Mouse (Mus musculus) hindbrain, embryonic 14.5 days (tissue): ENCODE measurements at regions not wholly inside any gene's neighbourhood (a gene's known extent, or its start where the extent isn't known, plus 50 kb on each side); places are given as distances from the start of the nearest gene placed in this dataset.

Experiments used
- ATAC-seq: fragments of 200-750 bp; cut with Nextera tagmentation; 2 replicates; pipeline ENCODE4 v1.8.0; 2017; ENCODE audit warnings: moderate number of reproducible peaks, mild to moderate bottlenecking, moderate TSS enrichment, moderate library complexity; ENCODE audit not compliant: low FRiP score
- DNase-seq: peaks from one replicate; pipeline ENCODE4 v3.0.0-alpha.2; 2015; ENCODE audit warnings: low spot score
- H3K27ac ChIP-seq: fragments of 300-500 bp; sonication (generic); 2 replicates; pipeline ENCODE4 v1.5.1; 2014; ENCODE audit warnings: mild to moderate bottlenecking, moderate library complexity
- H3K27me3 ChIP-seq: fragments of 300-500 bp; sonication (generic); 2 replicates; pipeline ENCODE4 v1.6.1; 2014; ENCODE audit warnings: mild to moderate bottlenecking, low read length, mixed read lengths; ENCODE audit not compliant: control insufficient read depth, insufficient read depth
- H3K36me3 ChIP-seq: fragments of 300-500 bp; sonication (generic); replicated peaks from 2 replicates; pipeline ENCODE4 v1.6.1; 2014; ENCODE audit not compliant: control insufficient read depth, insufficient read depth
- H3K4me1 ChIP-seq: fragments of 300-500 bp; sonication (generic); replicated peaks from 2 replicates; pipeline ENCODE4 v1.6.1; 2014; ENCODE audit warnings: antibody characterized with exemption, low read length, mixed read lengths; ENCODE audit not compliant: control insufficient read depth, insufficient read depth
- H3K4me2 ChIP-seq: fragments of 300-500 bp; sonication (generic); replicated peaks from 2 replicates; pipeline ENCODE4 v1.6.1; 2014; ENCODE audit warnings: mild to moderate bottlenecking, moderate library complexity
- H3K4me3 ChIP-seq: fragments of 300-500 bp; sonication (generic); replicated peaks from 2 replicates; pipeline ENCODE4 v1.5.1; 2014; ENCODE audit warnings: mild to moderate bottlenecking, low read length
- H3K9ac ChIP-seq: fragments of 300-500 bp; sonication (generic); 2 replicates; pipeline ENCODE4 v1.6.1; 2014
- H3K9me3 ChIP-seq: fragments of 300-500 bp; sonication (generic); 2 replicates; pipeline ENCODE4 v1.6.1; 2016; ENCODE audit warnings: low read length; ENCODE audit not compliant: control insufficient read depth
- WGBS: fragments of 180-500 bp; shearing (Covaris S2); extraction: QIAGEN DNeasy Blood & Tissue Kit; methylation state at CpG from one replicate; pipeline ENCODE4 v1.1.7; 2014; 5-methylcytosine and 5-hydroxymethylcytosine counted together

- Histone ChIP-seq H3K4me2 (no peak overlapping the region), H3K4me3 (no peak overlapping the region), H3K4me1 (no peaks in the 10 kb centered on the region), H3K9ac (no peak overlapping the region), H3K9me3 (no peaks in the 10 kb centered on the region), H3K27me3 (no peaks in the 10 kb centered on the region), H3K36me3 (no peaks in the 10 kb centered on the region), H3K27ac (no peak overlapping the region)
- WGBS = 71% methylated on average over 1 of the region's 1 CpGs
- DNase-seq (no peak), ATAC-seq (no peak)
These were observed 74.1 kb upstream of the Slc38a2 start for GRCm38 (mm10) chr15:96773656-96774055.

GRCm38 (mm10) chr15:96772701-96773100 lies 73.2 kb upstream of the Slc38a2 start:
- Histone ChIP-seq H3K4me1 (no peaks in the 10 kb centered on the region), H3K27ac (no peak overlapping the region), H3K4me2 (no peak overlapping the region), H3K9ac (no peak overlapping the region), H3K36me3 (no peaks in the 10 kb centered on the region), H3K9me3 (no peaks in the 10 kb centered on the region), H3K4me3 (no peak overlapping the region), H3K27me3 (no peaks in the 10 kb centered on the region)
- ATAC-seq (no peak), DNase-seq (no peak)
- WGBS = 91% methylated on average over 8 of the region's 8 CpGs

- 97% methylated on average over 8 of the region's 8 CpGs for WGBS
- ATAC-seq (no peak), DNase-seq (no peak)
- no peak overlapping the region for H3K27ac ChIP-seq
- no peaks in the 10 kb centered on the region for H3K27me3 ChIP-seq
- H3K4me2 ChIP-seq = no peak overlapping the region
- H3K9me3 ChIP-seq = no peaks in the 10 kb centered on the region
- no peak overlapping the region for H3K9ac ChIP-seq
- no peaks in the 10 kb centered on the region for H3K4me1 ChIP-seq
- no peak overlapping the region for H3K4me3 ChIP-seq
- no peaks in the 10 kb centered on the region for H3K36me3 ChIP-seq
These were observed 71.3 kb upstream of the Slc38a2 start for GRCm38 (mm10) chr15:96770786-96771185.

- WGBS = 92% methylated on average over 7 of the region's 7 CpGs
- DNase-seq (no peak), ATAC-seq (no peak)
- Histone ChIP-seq H3K27me3 (no peaks in the 10 kb centered on the region), H3K9ac (no peak overlapping the region), H3K4me2 (no peak overlapping the region), H3K4me1 (no peaks in the 10 kb centered on the region), H3K9me3 (no peaks in the 10 kb centered on the region), H3K4me3 (no peak overlapping the region), H3K27ac (no peak overlapping the region), H3K36me3 (no peaks in the 10 kb centered on the region)
These were observed 70.8 kb upstream of the Slc38a2 start for GRCm38 (mm10) chr15:96770299-96770698.

GRCm38 (mm10) chr15:96769751-96770150 lies 70.2 kb upstream of the Slc38a2 start:
- DNase-seq (no peak), ATAC-seq (no peak)
- Histone ChIP-seq H3K27me3 (no peaks in the 10 kb centered on the region), H3K27ac (no peak overlapping the region), H3K9me3 (no peaks in the 10 kb centered on the region), H3K4me1 (no peaks in the 10 kb centered on the region), H3K9ac (no peak overlapping the region), H3K4me3 (no peak overlapping the region), H3K36me3 (no peaks in the 10 kb centered on the region), H3K4me2 (no peak overlapping the region)
- WGBS = 86% methylated on average over 11 of the region's 11 CpGs

GRCm38 (mm10) chr15:96768301-96768993 lies 68.9 kb upstream of the Slc38a2 start:
- DNase-seq (no peak), ATAC-seq (no peak)
- WGBS = 72% methylated on average over 19 of the region's 19 CpGs
- no peaks in the 10 kb centered on the region for H3K4me1 ChIP-seq
- no peaks in the 10 kb centered on the region for H3K36me3 ChIP-seq
- H3K9ac ChIP-seq = no peak overlapping the region
- H3K9me3 ChIP-seq = no peaks in the 10 kb centered on the region
- H3K27me3 ChIP-seq = no peaks in the 10 kb centered on the region
- no peak overlapping the region for H3K4me3 ChIP-seq
- no peak overlapping the region for H3K4me2 ChIP-seq
- H3K27ac ChIP-seq = no peak overlapping the region

- no peaks in the 10 kb centered on the region for H3K4me1 ChIP-seq
- no peak overlapping the region for H3K4me2 ChIP-seq
- H3K36me3 ChIP-seq = no peaks in the 10 kb centered on the region
- no peak for ATAC-seq
- no peak overlapping the region for H3K27ac ChIP-seq
- 96% methylated on average over 5 of the region's 5 CpGs for WGBS
- no peaks in the 10 kb centered on the region for H3K9me3 ChIP-seq
- no peak overlapping the region for H3K9ac ChIP-seq
- H3K4me3 ChIP-seq = no peak overlapping the region
- no peaks in the 10 kb centered on the region for H3K27me3 ChIP-seq
- no peak for DNase-seq
These were observed 67.7 kb upstream of the Slc38a2 start for GRCm38 (mm10) chr15:96767188-96767587.

GRCm38 (mm10) chr15:96766238-96766637 lies 66.7 kb upstream of the Slc38a2 start:
- H3K4me3 ChIP-seq = no peak overlapping the region
- no peak overlapping the region for H3K4me2 ChIP-seq
- H3K9ac ChIP-seq = no peak overlapping the region
- H3K36me3 ChIP-seq = no peaks in the 10 kb centered on the region
- 94% methylated on average over 9 of the region's 9 CpGs for WGBS
- H3K27ac ChIP-seq = no peak overlapping the region
- DNase-seq (no peak), ATAC-seq (no peak)
- no peaks in the 10 kb centered on the region for H3K4me1 ChIP-seq
- no peaks in the 10 kb centered on the region for H3K9me3 ChIP-seq
- H3K27me3 ChIP-seq = no peaks in the 10 kb centered on the region

- Histone ChIP-seq H3K4me2 (no peak overlapping the region), H3K27me3 (no peaks in the 10 kb centered on the region), H3K4me1 (no peaks in the 10 kb centered on the region), H3K9ac (no peak overlapping the region), H3K4me3 (no peak overlapping the region), H3K9me3 (no peaks in the 10 kb centered on the region), H3K36me3 (no peaks in the 10 kb centered on the region), H3K27ac (no peak overlapping the region)
- WGBS = 74% methylated on average over 1 of the region's 1 CpGs
- no peak for ATAC-seq
- no peak for DNase-seq
These were observed 64.1 kb upstream of the Slc38a2 start for GRCm38 (mm10) chr15:96763611-96764010.
